28 mouse cellular contexts compared by ENCODE assay signal in the genomic region with DNA sequence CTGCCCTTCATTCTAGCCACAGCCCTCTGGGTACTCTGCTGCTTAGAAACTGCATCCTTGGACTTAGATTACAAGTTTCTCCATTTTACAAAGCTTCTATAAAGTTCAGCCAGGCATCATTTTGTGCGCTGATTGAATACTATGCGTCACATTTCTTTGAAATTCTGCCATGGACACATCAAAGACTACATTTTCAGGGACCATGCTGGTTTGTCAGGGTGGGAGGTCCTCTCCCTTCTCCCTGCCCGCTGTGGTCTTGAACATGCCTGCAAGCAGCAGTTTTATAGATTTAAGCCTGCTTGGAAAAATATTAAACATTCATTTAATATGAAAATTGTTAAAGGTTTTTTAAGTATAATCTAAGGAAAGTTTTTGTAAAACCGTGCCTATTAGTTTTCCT.
A peak's percentile ranks its signal among the peaks of the same experiment; 100 is the strongest.
DNase-seq lines count a peak whose midpoint lies in the region; ATAC-seq and TF ChIP-seq lines count a peak whose summit lies in the region.
"Had no signal": no experiment of that assay in that cellular context is flagged by ENCODE, and none has a peak within 500 bp of the region (broad histone marks: within the 10 kb centered on the region; RNA-seq: fewer than 3 reads in every experiment).

No protein-coding gene starts in this region.

- no peak for ATAC-seq in forebrain, embryonic 14.5 days
- peak; percentile 53; the same call in 1 of the 2 replicates for ATAC-seq in midbrain, embryonic 15.5 days (replicated peaks)
- no peak for ATAC-seq in midbrain, embryonic 13.5 days
- ATAC-seq: activated CD4-positive, CD25-positive, alpha-beta regulatory T cell, adult 4 months; CD4-positive, CD25-positive, alpha-beta regulatory T cell, adult 4 months; forebrain, embryonic 13.5 days; forebrain, embryonic 16.5 days; Patski had no signal

- no peaks in the 10 kb centered on the region for H3K27me3 ChIP-seq in forebrain, embryonic 14.5 days (replicated peaks; ENCODE audit: control insufficient read depth, insufficient read depth, low read length)
- H3K27me3 ChIP-seq in forebrain, embryonic 10.5 days (ENCODE audit: poor library complexity, severe bottlenecking), result no peaks in the 10 kb centered on the region
- no peaks in the 10 kb centered on the region for H3K27me3 ChIP-seq in midbrain, embryonic 15.5 days (replicated peaks)
- no peaks in the 10 kb centered on the region for H3K27me3 ChIP-seq in midbrain, embryonic 13.5 days
- H3K27me3 ChIP-seq: CH12.LX; embryonic facial prominence, embryonic 13.5 days; embryonic facial prominence, embryonic 15.5 days; forebrain, embryonic 13.5 days; Patski had no signal

- H3K4me2 ChIP-seq in forebrain, embryonic 14.5 days (ENCODE audit: low read length), result no peak overlapping the region
- no peak overlapping the region for H3K4me2 ChIP-seq in midbrain, embryonic 15.5 days
- no peak overlapping the region for H3K4me2 ChIP-seq in midbrain, embryonic 13.5 days (replicated peaks)
- H3K4me2 ChIP-seq: embryonic facial prominence, embryonic 13.5 days; embryonic facial prominence, embryonic 15.5 days; forebrain, embryonic 13.5 days had no signal

- H3K4me3 ChIP-seq in forebrain, embryonic 14.5 days (ENCODE audit: low read depth, low read length), result no peak overlapping the region
- no peak overlapping the region for H3K4me3 ChIP-seq in forebrain, embryonic 10.5 days
- no peak overlapping the region for H3K4me3 ChIP-seq in left cerebral cortex, adult 2 months
- no peak overlapping the region for H3K4me3 ChIP-seq in midbrain, embryonic 15.5 days
- no peak overlapping the region for H3K4me3 ChIP-seq in midbrain, embryonic 13.5 days (replicated peaks)
- H3K4me3 ChIP-seq: embryonic facial prominence, embryonic 13.5 days; embryonic facial prominence, embryonic 15.5 days; erythroblast, embryonic 14.5 days; forebrain, embryonic 13.5 days had no signal

- intact Hi-C loops in left cerebral cortex, adult 2 months (cut with DNase I), result no loop called here

- H3K36me3 ChIP-seq in forebrain, embryonic 14.5 days (ENCODE audit: control insufficient read depth, insufficient read depth, low read length), result no peaks in the 10 kb centered on the region
- no peaks in the 10 kb centered on the region for H3K36me3 ChIP-seq in forebrain, embryonic 10.5 days (replicated peaks)
- H3K36me3 ChIP-seq in midbrain, embryonic 15.5 days (replicated peaks), result no peaks in the 10 kb centered on the region
- H3K36me3 ChIP-seq in midbrain, embryonic 13.5 days, result no peaks in the 10 kb centered on the region
- H3K36me3 ChIP-seq: embryonic facial prominence, embryonic 13.5 days; embryonic facial prominence, embryonic 15.5 days; G1E had no signal

- H3K9me3 ChIP-seq in forebrain, embryonic 14.5 days (replicated peaks; ENCODE audit: control insufficient read depth, low read length), result no peaks in the 10 kb centered on the region
- no peaks in the 10 kb centered on the region for H3K9me3 ChIP-seq in forebrain, embryonic 10.5 days
- H3K9me3 ChIP-seq in midbrain, embryonic 15.5 days, result no peaks in the 10 kb centered on the region
- H3K9me3 ChIP-seq in midbrain, embryonic 13.5 days, result no peaks in the 10 kb centered on the region
- H3K9me3 ChIP-seq: embryonic facial prominence, embryonic 13.5 days; embryonic facial prominence, embryonic 15.5 days; forebrain, embryonic 13.5 days; G1E had no signal

- no peak overlapping the region for H3K27ac ChIP-seq in forebrain, embryonic 14.5 days (ENCODE audit: low read depth, low read length)
- no peak overlapping the region for H3K27ac ChIP-seq in forebrain, embryonic 10.5 days
- H3K27ac ChIP-seq in left cerebral cortex, adult 2 months, result peak overlapping the region; percentile 67; the same call in 1 of the 2 replicates
- no peak overlapping the region for H3K27ac ChIP-seq in midbrain, embryonic 15.5 days
- no peak overlapping the region for H3K27ac ChIP-seq in midbrain, embryonic 13.5 days
- H3K27ac ChIP-seq: embryonic facial prominence, embryonic 13.5 days; embryonic facial prominence, embryonic 15.5 days; forebrain, embryonic 13.5 days had no signal

- TF ChIP-seq CTCF in left cerebral cortex, adult 2 months (IDR thresholded peaks at IDR 0.05), result no peak
- TF ChIP-seq CTCF in brain, embryonic 14.5 days (IDR thresholded peaks at IDR 0.05; ENCODE audit: borderline replicate concordance, extremely low read depth, insufficient read depth, insufficient read length), result no peak

- DNase-seq in forebrain, embryonic 14.5 days (ENCODE audit: low spot score), result peak; percentile 24
- no peak for DNase-seq in forebrain, embryonic 10.5 days (ENCODE audit: extremely low spot score, low spot score)
- no peak for DNase-seq in left cerebral cortex, adult 2 months (ENCODE audit: extremely low spot score in 1 of 2, low spot score in 2 of 2)
- DNase-seq in left cerebral cortex, adult 8-10 months (ENCODE audit: low spot score in 2 of 2), result no peak
- DNase-seq in brain, embryonic 14.5 days (ENCODE audit: low read depth), result peak; percentile 30
- DNase-seq: adrenal gland, adult 8-10 months; adrenal gland, postnatal 14 days; adrenal gland, postnatal 36 days; B cell, adult 2 months; cerebellum, adult 11 months; cerebellum, adult 18-20 months; cerebellum, adult 8-10 months; cerebellum, adult 9-11 months; cerebellum, postnatal 14 days; cerebellum, postnatal 36 days; embryo, embryonic 11 days had no signal

- WGBS in forebrain, embryonic 14.5 days, result 77% methylated on average over 4 of the region's 4 CpGs
- 84% methylated on average over 4 of the region's 4 CpGs for WGBS in forebrain, embryonic 10.5 days
- 45% methylated on average over 4 of the region's 4 CpGs for WGBS in midbrain, embryonic 15.5 days
- WGBS in midbrain, embryonic 13.5 days, result 63% methylated on average over 4 of the region's 4 CpGs

- no peak for TF ChIP-seq POLR2A in brain, embryonic 14.5 days (IDR thresholded peaks at IDR 0.05; ENCODE audit: borderline replicate concordance, extremely low read depth, insufficient read depth, insufficient read length, poor library complexity, severe bottlenecking)

- H3K4me1 ChIP-seq in forebrain, embryonic 14.5 days (ENCODE audit: control insufficient read depth, insufficient read depth, low read length), result no peaks in the 10 kb centered on the region
- no peaks in the 10 kb centered on the region for H3K4me1 ChIP-seq in forebrain, embryonic 10.5 days
- peaks cover 10% of the 10 kb centered on the region for H3K4me1 ChIP-seq in midbrain, embryonic 15.5 days
- peaks cover 8% of the 10 kb centered on the region; the same call in 1 of the 2 replicates for H3K4me1 ChIP-seq in midbrain, embryonic 13.5 days (replicated peaks)
- H3K4me1 ChIP-seq: embryonic facial prominence, embryonic 15.5 days had no signal

- no peak overlapping the region for H3K9ac ChIP-seq in forebrain, embryonic 14.5 days (ENCODE audit: low read length)
- H3K9ac ChIP-seq in midbrain, embryonic 15.5 days, result no peak overlapping the region
- H3K9ac ChIP-seq in midbrain, embryonic 13.5 days (replicated peaks), result no peak overlapping the region
- H3K9ac ChIP-seq: embryonic facial prominence, embryonic 13.5 days; embryonic facial prominence, embryonic 15.5 days; forebrain, embryonic 13.5 days had no signal

Comparison
In these comparisons a context has a peak if more than half of its experiments do, and no peak if none do; other contexts are left out.
1. DNase-seq: peak in forebrain, embryonic 14.5 days (single experiment) and brain, embryonic 14.5 days (single experiment); none in forebrain, embryonic 10.5 days (single experiment), left cerebral cortex, adult 2 months (0 of 2) and left cerebral cortex, adult 8-10 months (0 of 2).